Mouse (Mus musculus): ENCODE data around the gene Tuba1b.

The Tuba1b gene

GRCm38 (mm10) chr15:98954425-98955253 is 20.3 kb upstream of the Tuba1b start:
- DNase-seq (ENCODE audit: low read depth, low spot score), result peak; percentile 84

- DNase-seq (ENCODE audit: low read depth, low spot score), result peak; percentile 100
These were observed 19.3 kb upstream of the Tuba1b start, which contains the start of the genes Gm49450 and Tuba1a for GRCm38 (mm10) chr15:98953401-98954356. Gene Gm49450, minus strand, starts transcription at chr15:98953551. Gene Tuba1a, minus strand, starts transcription at chr15:98953703.

- peak; percentile 81 for DNase-seq (ENCODE audit: low read depth, low spot score)
These were observed 18.5 kb upstream of the Tuba1b start for GRCm38 (mm10) chr15:98952751-98953400.

- peak; percentile 81 for DNase-seq (ENCODE audit: low read depth, low spot score)
These were observed 17.7 kb upstream of the Tuba1b start for GRCm38 (mm10) chr15:98952063-98952455.

GRCm38 (mm10) chr15:98951122-98952062 is 17.0 kb upstream of the Tuba1b start:
- peak; percentile 59 for DNase-seq (ENCODE audit: low read depth, low spot score)

- DNase-seq (ENCODE audit: low read depth, low spot score), result no peak
These were observed 15.2 kb upstream of the Tuba1b start for GRCm38 (mm10) chr15:98949607-98949892.

- peak; percentile 14 for DNase-seq (ENCODE audit: low read depth, low spot score)
These were observed 14.7 kb upstream of the Tuba1b start for GRCm38 (mm10) chr15:98948857-98949606.

GRCm38 (mm10) chr15:98948382-98948781 is 14.0 kb upstream of the Tuba1b start:
- no peak for DNase-seq (ENCODE audit: low read depth, low spot score)

- no peak for DNase-seq (ENCODE audit: low read depth, low spot score)
These were observed 13.5 kb upstream of the Tuba1b start for GRCm38 (mm10) chr15:98947884-98948283.

GRCm38 (mm10) chr15:98943133-98943532 is 8.8 kb upstream of the Tuba1b start:
- DNase-seq (ENCODE audit: low read depth, low spot score), result no peak

- no peak for DNase-seq (ENCODE audit: low read depth, low spot score)
These were observed 7.7 kb upstream of the Tuba1b start for GRCm38 (mm10) chr15:98942081-98942480.

GRCm38 (mm10) chr15:98941539-98941938 is 7.2 kb upstream of the Tuba1b start:
- no peak for DNase-seq (ENCODE audit: low read depth, low spot score)

- DNase-seq (ENCODE audit: low read depth, low spot score), result peak; percentile 78
These were observed 6.5 kb upstream of the Tuba1b start for GRCm38 (mm10) chr15:98940816-98941215.

GRCm38 (mm10) chr15:98933833-98934216 is 540 bp downstream of the Tuba1b start:
- peak; percentile 99 for DNase-seq (ENCODE audit: low read depth, low spot score)

GRCm38 (mm10) chr15:98933004-98933671 is 1.2 kb downstream of the Tuba1b start:
- peak; percentile 52 for DNase-seq (ENCODE audit: low read depth, low spot score)

GRCm38 (mm10) chr15:98930998-98931397 is 3.4 kb downstream of the Tuba1b start:
- DNase-seq (ENCODE audit: low read depth, low spot score), result no peak

- no peak for DNase-seq (ENCODE audit: low read depth, low spot score)
These were observed 4.2 kb downstream of the Tuba1b start for GRCm38 (mm10) chr15:98930017-98930734.

GRCm38 (mm10) chr15:98928598-98929240 is 5.6 kb downstream of the Tuba1b start:
- peak; percentile 95 for DNase-seq (ENCODE audit: low read depth, low spot score)
